Mouse (Mus musculus): ENCODE results near the gene Kpna6. TPM values are rescaled to one million over a fixed set of nuclear protein-coding genes. Genes with fewer than 3 reads are reported as not detected.

Gene Kpna6
- total and polyA plus RNA-seq, 3 experiments: 21.0 to 57.9 (median 23.1) TPM

- DNase-seq (ENCODE audit: low spot score): no peak
- H3K4me3 ChIP-seq (ENCODE audit: low read depth, low read length): 0 out of 2 replicates have a peak overlapping the region, but pooled peaks have one; percentile 4
- peaks cover 91% of the 10 kb centered on the region for H3K36me3 ChIP-seq (replicated peaks)
Observed at GRCm38 (mm10) chr4:129609139-129609631, 63.4 kb downstream of the Kpna6 start.

GRCm38 (mm10) chr4:129608426-129609025 lies 64.0 kb downstream of the Kpna6 start:
- DNase-seq (ENCODE audit: low spot score) (peak; percentile 62), ATAC-seq (ENCODE audit: extremely low read depth, insufficient number of reproducible peaks, low FRiP score, poor library complexity, severe bottlenecking) (peak; percentile 76)
- no peak for TF ChIP-seq GATA2 (IDR thresholded peaks at IDR 0.05; ENCODE audit: borderline replicate concordance, low read depth, low read length)
- no peak for TF ChIP-seq TAL1 (conservative IDR thresholded peaks at IDR 0.05; ENCODE audit: low read depth, low read length)
- TF ChIP-seq GATA1 (IDR thresholded peaks at IDR 0.05; ENCODE audit: borderline replicate concordance, low read length): no peak
- no peak for TF ChIP-seq POLR2AphosphoS5 (IDR thresholded peaks at IDR 0.05; ENCODE audit: insufficient replicate concordance, low read depth, low read length)
- TF ChIP-seq CTCF (IDR thresholded peaks at IDR 0.05; ENCODE audit: low read depth, low read length): peak; percentile 71
- Histone ChIP-seq H3K4me1 (ENCODE audit: insufficient read depth, low read depth, low read length) (peaks cover 35% of the 10 kb centered on the region), H3K27me3 (ENCODE audit: insufficient read depth, low read length) (no peaks in the 10 kb centered on the region), H3K4me3 (ENCODE audit: low read depth, low read length) (no peak overlapping the region), H3K9me3 (replicated peaks) (no peaks in the 10 kb centered on the region), H3K36me3 (replicated peaks) (peaks cover 91% of the 10 kb centered on the region)

More at GRCm38 (mm10) chr4:129609139-129609631, 63.4 kb downstream of the Kpna6 start:
- ATAC-seq (ENCODE audit: extremely low read depth, insufficient number of reproducible peaks, low FRiP score, poor library complexity, severe bottlenecking): no peak
- Histone ChIP-seq H3K4me1 (ENCODE audit: insufficient read depth, low read depth, low read length) (peaks cover 32% of the 10 kb centered on the region), H3K9me3 (replicated peaks) (no peaks in the 10 kb centered on the region), H3K27me3 (ENCODE audit: insufficient read depth, low read length) (no peaks in the 10 kb centered on the region)
- TF ChIP-seq POLR2AphosphoS5 (IDR thresholded peaks at IDR 0.05; ENCODE audit: insufficient replicate concordance, low read depth, low read length) (no peak), GATA2 (IDR thresholded peaks at IDR 0.05; ENCODE audit: borderline replicate concordance, low read depth, low read length) (no peak), GATA1 (IDR thresholded peaks at IDR 0.05; ENCODE audit: borderline replicate concordance, low read length) (no peak), CTCF (IDR thresholded peaks at IDR 0.05; ENCODE audit: low read depth, low read length) (no peak), TAL1 (conservative IDR thresholded peaks at IDR 0.05; ENCODE audit: low read depth, low read length) (no peak)

- Histone ChIP-seq H3K27me3 (ENCODE audit: insufficient read depth, low read length) (no peaks in the 10 kb centered on the region), H3K4me1 (ENCODE audit: insufficient read depth, low read depth, low read length) (peaks cover 51% of the 10 kb centered on the region), H3K36me3 (replicated peaks) (peaks cover 78% of the 10 kb centered on the region), H3K9me3 (replicated peaks) (no peaks in the 10 kb centered on the region), H3K4me3 (ENCODE audit: low read depth, low read length) (peak within 1 kb of the TSS; percentile 99)
- TF ChIP-seq GATA2 (IDR thresholded peaks at IDR 0.05; ENCODE audit: borderline replicate concordance, low read depth, low read length): no peak
- peak; percentile 72 for TF ChIP-seq TAL1 (conservative IDR thresholded peaks at IDR 0.05; ENCODE audit: low read depth, low read length)
- DNase-seq (ENCODE audit: low spot score) (peak; percentile 95), ATAC-seq (ENCODE audit: extremely low read depth, insufficient number of reproducible peaks, low FRiP score, poor library complexity, severe bottlenecking) (peak; percentile 93)
Observed at GRCm38 (mm10) chr4:129600233-129601158, 72.1 kb downstream of the Kpna6 start, which contains the start of the genes Eif3i and Tmem234. Gene Eif3i, minus strand, starts transcription at chr4:129600648. Gene Tmem234, plus strand, starts transcription at chr4:129600668.

Other genes starting within 250 kb of the Kpna6 start
- gene Zbtb8b, start 231.9 kb downstream of the Kpna6 start, total RNA-seq (2014; fragmentation: Nextera tagmentation): not detected in 2 replicates
- gene Zbtb8b, start 231.9 kb downstream of the Kpna6 start, total RNA-seq (2017): 0.06 and 0.16 TPM in 2 replicates
- not detected in 2 replicates for gene Zbtb8b, start 231.9 kb downstream of the Kpna6 start, polyA plus RNA-seq (2012)
- 25.0 and 91.3 TPM in 2 replicates for gene Bsdc1, start 211.2 kb downstream of the Kpna6 start, total RNA-seq (2014; fragmentation: Nextera tagmentation)
- 28.4 and 29.1 TPM in 2 replicates for gene Bsdc1, start 211.2 kb downstream of the Kpna6 start, total RNA-seq (2017)
- 25.7 and 34.8 TPM in 2 replicates for gene Bsdc1, start 211.2 kb downstream of the Kpna6 start, polyA plus RNA-seq (2012)
- gene Tssk3, start 181.7 kb downstream of the Kpna6 start, total RNA-seq (2014; fragmentation: Nextera tagmentation): not detected in 2 replicates
- gene Tssk3, start 181.7 kb downstream of the Kpna6 start, total RNA-seq (2017): 0.38 TPM in 1 of 2 replicates, not detected in the other
- gene Tssk3, start 181.7 kb downstream of the Kpna6 start, polyA plus RNA-seq (2012): not detected in 2 replicates
- not detected in 2 replicates for gene Fam229a, start 181.6 kb downstream of the Kpna6 start, total RNA-seq (2014; fragmentation: Nextera tagmentation)
- not detected in 2 replicates for gene Fam229a, start 181.6 kb downstream of the Kpna6 start, total RNA-seq (2017)
- 0.31 TPM in 1 of 2 replicates, not detected in the other for gene Fam229a, start 181.6 kb downstream of the Kpna6 start, polyA plus RNA-seq (2012)
- gene Marcksl1, start 159.2 kb downstream of the Kpna6 start, total RNA-seq (2014; fragmentation: Nextera tagmentation): 14.5 and 18.7 TPM in 2 replicates
- gene Marcksl1, start 159.2 kb downstream of the Kpna6 start, total RNA-seq (2017): 13.4 and 13.6 TPM in 2 replicates
- gene Marcksl1, start 159.2 kb downstream of the Kpna6 start, polyA plus RNA-seq (2012): 38.9 and 47.0 TPM in 2 replicates
- 79.8 and 86.5 TPM in 2 replicates for gene Hdac1, start 130.1 kb downstream of the Kpna6 start, total RNA-seq (2014; fragmentation: Nextera tagmentation)
- 64.5 and 76.7 TPM in 2 replicates for gene Hdac1, start 130.1 kb downstream of the Kpna6 start, total RNA-seq (2017)
- gene Hdac1, start 130.1 kb downstream of the Kpna6 start, polyA plus RNA-seq (2012): 53.7 and 63.6 TPM in 2 replicates
- gene Lck, start 99.1 kb downstream of the Kpna6 start, total RNA-seq (2014; fragmentation: Nextera tagmentation): 3.5 TPM in 1 of 2 replicates, not detected in the other
- gene Lck, start 99.1 kb downstream of the Kpna6 start, total RNA-seq (2017): 1.7 and 2.1 TPM in 2 replicates
- 1.3 and 1.8 TPM in 2 replicates for gene Lck, start 99.1 kb downstream of the Kpna6 start, polyA plus RNA-seq (2012)
- not detected in 2 replicates for gene Fam167b, start 94.2 kb downstream of the Kpna6 start, total RNA-seq (2014; fragmentation: Nextera tagmentation)
- not detected in 2 replicates for gene Fam167b, start 94.2 kb downstream of the Kpna6 start, total RNA-seq (2017)
- not detected in 2 replicates for gene Fam167b, start 94.2 kb downstream of the Kpna6 start, polyA plus RNA-seq (2012)
- 152 and 159 TPM in 2 replicates for gene Eif3i, start 72.1 kb downstream of the Kpna6 start, total RNA-seq (2014; fragmentation: Nextera tagmentation)
- 241 and 272 TPM in 2 replicates for gene Eif3i, start 72.1 kb downstream of the Kpna6 start, total RNA-seq (2017)
- gene Eif3i, start 72.1 kb downstream of the Kpna6 start, polyA plus RNA-seq (2012): 130 and 133 TPM in 2 replicates
- 129 and 155 TPM in 2 replicates for gene Tmem234, start 72.1 kb downstream of the Kpna6 start, total RNA-seq (2014; fragmentation: Nextera tagmentation)
- gene Tmem234, start 72.1 kb downstream of the Kpna6 start, total RNA-seq (2017): 104 and 120 TPM in 2 replicates
- gene Tmem234, start 72.1 kb downstream of the Kpna6 start, polyA plus RNA-seq (2012): 207 and 224 TPM in 2 replicates
- 1.7 TPM in 1 of 2 replicates, not detected in the other for gene Dcdc2b, start 58.5 kb downstream of the Kpna6 start, total RNA-seq (2014; fragmentation: Nextera tagmentation)
- gene Dcdc2b, start 58.5 kb downstream of the Kpna6 start, total RNA-seq (2017): 0.33 TPM in 1 of 2 replicates, not detected in the other
- 0.25 TPM in 1 of 2 replicates, not detected in the other for gene Dcdc2b, start 58.5 kb downstream of the Kpna6 start, polyA plus RNA-seq (2012)
- 23.6 and 24.4 TPM in 2 replicates for gene Iqcc, start 53.7 kb downstream of the Kpna6 start, total RNA-seq (2014; fragmentation: Nextera tagmentation)
- 35.0 and 36.7 TPM in 2 replicates for gene Iqcc, start 53.7 kb downstream of the Kpna6 start, total RNA-seq (2017)
- 7.0 and 8.8 TPM in 2 replicates for gene Iqcc, start 53.7 kb downstream of the Kpna6 start, polyA plus RNA-seq (2012)
- 1.1 TPM in 1 of 2 replicates, not detected in the other for gene Ccdc28b, start 48.8 kb downstream of the Kpna6 start, total RNA-seq (2014; fragmentation: Nextera tagmentation)
- 20.7 and 23.8 TPM in 2 replicates for gene Ccdc28b, start 48.8 kb downstream of the Kpna6 start, total RNA-seq (2017)
- 4.8 and 4.9 TPM in 2 replicates for gene Ccdc28b, start 48.8 kb downstream of the Kpna6 start, polyA plus RNA-seq (2012)
- gene Txlna, start 31.7 kb downstream of the Kpna6 start, total RNA-seq (2014; fragmentation: Nextera tagmentation): 35.5 and 39.7 TPM in 2 replicates
- 73.5 and 79.6 TPM in 2 replicates for gene Txlna, start 31.7 kb downstream of the Kpna6 start, total RNA-seq (2017)
- 57.1 and 62.5 TPM in 2 replicates for gene Txlna, start 31.7 kb downstream of the Kpna6 start, polyA plus RNA-seq (2012)
- 18.3 and 24.8 TPM in 2 replicates for gene Tmem39b, start 24.1 kb upstream of the Kpna6 start, total RNA-seq (2014; fragmentation: Nextera tagmentation)
- gene Tmem39b, start 24.1 kb upstream of the Kpna6 start, total RNA-seq (2017): 2.1 and 3.9 TPM in 2 replicates
- gene Tmem39b, start 24.1 kb upstream of the Kpna6 start, polyA plus RNA-seq (2012): 31.1 and 34.3 TPM in 2 replicates
- 133 and 137 TPM in 2 replicates for gene Khdrbs1, start 69.5 kb upstream of the Kpna6 start, total RNA-seq (2014; fragmentation: Nextera tagmentation)
- gene Khdrbs1, start 69.5 kb upstream of the Kpna6 start, total RNA-seq (2017): 72.6 and 87.2 TPM in 2 replicates
- gene Khdrbs1, start 69.5 kb upstream of the Kpna6 start, polyA plus RNA-seq (2012): 260 and 353 TPM in 2 replicates
- gene Ptp4a2, start 138.5 kb upstream of the Kpna6 start, total RNA-seq (2014; fragmentation: Nextera tagmentation): 712 and 801 TPM in 2 replicates
- gene Ptp4a2, start 138.5 kb upstream of the Kpna6 start, total RNA-seq (2017): 371 and 464 TPM in 2 replicates
- gene Ptp4a2, start 138.5 kb upstream of the Kpna6 start, polyA plus RNA-seq (2012): 37.5 and 45.6 TPM in 2 replicates

All from G1E (cell line).